Mouse (Mus musculus): Measurements from ENCODE around the gene Nostrin. TPM values are rescaled to one million over a fixed set of nuclear protein-coding genes. Genes with fewer than 3 reads are reported as not detected.

Gene Nostrin
- polyA plus RNA-seq, 1 experiment from 2014 or later = 0.83 TPM

DNA sequence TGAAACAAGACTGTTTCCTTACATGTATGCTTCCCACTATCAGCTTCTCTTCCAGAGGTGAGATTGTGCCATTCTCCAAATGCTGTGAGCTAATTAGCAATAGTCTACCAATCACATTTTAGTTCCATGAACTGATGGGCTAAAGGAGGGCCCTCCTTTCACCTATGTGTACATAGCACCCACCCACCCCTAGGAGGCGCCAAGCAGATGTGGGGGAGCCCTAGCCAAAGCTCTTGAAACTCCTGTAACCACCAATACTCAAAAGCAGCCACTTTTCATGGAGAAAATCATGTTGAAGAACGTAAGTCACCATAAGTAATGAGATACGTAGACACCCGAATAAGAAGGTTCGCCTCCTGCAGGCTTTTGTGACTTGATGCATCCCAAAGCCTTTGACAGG is 23.0 kb upstream of the Nostrin start:
- H3K27me3 ChIP-seq = no peaks in the 10 kb centered on the region
- H3K9ac ChIP-seq (replicated peaks) = no peak overlapping the region
- H3K4me3 ChIP-seq = no peak overlapping the region
- ATAC-seq (ENCODE audit: low FRiP score, low read depth) = no peak
- H3K4me2 ChIP-seq (replicated peaks) = no peak overlapping the region
- H3K9me3 ChIP-seq = no peaks in the 10 kb centered on the region
- no peaks in the 10 kb centered on the region for H3K4me1 ChIP-seq
- H3K36me3 ChIP-seq = peaks cover 7% of the 10 kb centered on the region; the same call in 1 of the 2 replicates
- no peak overlapping the region for H3K27ac ChIP-seq (replicated peaks)
- 92% methylated on average over 5 of the region's 5 CpGs for WGBS

DNA sequence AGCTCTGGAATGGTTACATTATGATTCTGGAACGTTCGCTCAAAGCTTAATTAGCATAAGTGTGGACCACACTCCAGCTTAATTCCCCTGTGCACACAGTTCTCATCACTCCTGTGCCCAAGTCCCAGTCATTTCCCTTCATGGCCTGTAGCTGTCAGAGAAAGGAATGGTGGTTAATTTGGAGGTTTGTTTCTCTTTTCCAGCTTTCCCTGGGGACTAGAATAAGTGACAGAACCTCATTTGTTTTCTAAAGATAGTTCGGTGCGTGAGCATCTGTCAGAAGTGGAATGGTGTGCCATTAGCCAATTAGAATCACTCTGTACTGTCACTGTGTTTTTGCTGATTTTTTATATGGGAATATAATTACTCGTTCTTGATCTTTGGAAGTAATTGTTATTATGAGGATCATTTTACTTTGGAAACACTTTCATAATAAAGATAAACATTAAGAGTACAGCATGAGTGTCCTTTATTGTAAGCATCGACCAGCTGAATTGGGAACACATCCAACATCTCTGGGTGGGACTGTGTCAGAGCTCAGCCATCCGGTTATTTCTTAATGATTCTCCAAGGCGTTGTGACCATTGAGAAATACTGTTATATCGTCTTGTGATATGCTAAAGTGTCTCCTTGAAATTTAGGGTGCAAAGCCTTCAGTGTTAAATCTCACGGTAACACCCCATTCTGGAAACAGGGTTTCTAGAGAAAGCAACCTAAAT is 21.6 kb upstream of the Nostrin start:
- no peak for ATAC-seq (ENCODE audit: low FRiP score, low read depth)
- 83% methylated on average over 10 of the region's 10 CpGs for WGBS
- peaks cover 7% of the 10 kb centered on the region; the same call in 1 of the 2 replicates for H3K36me3 ChIP-seq
- no peak overlapping the region for H3K4me3 ChIP-seq
- no peaks in the 10 kb centered on the region for H3K4me1 ChIP-seq
- no peaks in the 10 kb centered on the region for H3K9me3 ChIP-seq
- H3K27me3 ChIP-seq = no peaks in the 10 kb centered on the region
- H3K9ac ChIP-seq (replicated peaks) = no peak overlapping the region
- no peak overlapping the region for H3K27ac ChIP-seq (replicated peaks)
- H3K4me2 ChIP-seq (replicated peaks) = no peak overlapping the region

DNA sequence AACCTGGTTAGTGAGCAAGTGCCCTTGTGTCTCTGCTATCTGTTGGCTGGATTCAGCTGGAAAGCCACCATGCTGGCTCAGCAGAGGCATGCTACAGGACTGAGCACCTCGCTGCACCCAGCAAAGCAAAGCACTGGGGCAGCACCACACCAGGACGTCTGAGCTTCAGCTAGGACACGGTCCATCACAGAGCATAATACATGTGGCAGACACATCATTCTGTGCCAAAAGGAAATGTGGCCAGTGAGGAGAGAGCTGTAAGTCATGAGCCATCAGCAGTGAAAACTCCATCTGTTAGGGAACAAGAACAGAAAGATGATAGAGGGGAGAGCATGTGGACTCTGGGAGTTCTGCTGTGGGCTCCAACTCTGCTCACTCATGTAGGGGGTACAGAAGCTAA is 19.7 kb upstream of the Nostrin start:
- H3K36me3 ChIP-seq = peaks cover 7% of the 10 kb centered on the region; the same call in 1 of the 2 replicates
- no peaks in the 10 kb centered on the region for H3K4me1 ChIP-seq
- 91% methylated on average over 3 of the region's 3 CpGs for WGBS
- no peak overlapping the region for H3K4me2 ChIP-seq (replicated peaks)
- H3K4me3 ChIP-seq = no peak overlapping the region
- no peaks in the 10 kb centered on the region for H3K27me3 ChIP-seq
- no peak overlapping the region for H3K9ac ChIP-seq (replicated peaks)
- ATAC-seq (ENCODE audit: low FRiP score, low read depth) = no peak
- no peaks in the 10 kb centered on the region for H3K9me3 ChIP-seq
- H3K27ac ChIP-seq (replicated peaks) = no peak overlapping the region

DNA sequence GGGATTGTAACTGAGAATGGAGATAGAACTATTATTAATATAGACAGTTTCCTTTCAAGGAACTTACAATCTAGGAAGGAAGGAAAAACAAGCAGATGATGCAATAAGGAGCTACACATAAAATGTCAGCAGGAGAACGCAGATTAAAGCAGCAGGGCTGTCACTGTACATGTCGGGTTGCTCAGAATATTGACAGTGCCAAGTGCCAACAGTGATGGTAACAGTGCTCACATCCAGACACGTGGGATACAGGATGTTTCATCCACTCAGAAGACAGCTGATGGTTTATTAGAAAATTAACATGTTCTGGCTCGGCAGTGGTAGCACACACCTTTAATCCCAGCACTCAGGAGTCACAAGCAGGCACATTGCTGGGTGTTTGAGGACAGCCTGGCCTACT is 18.8 kb upstream of the Nostrin start:
- WGBS = 84% methylated on average over 4 of the region's 4 CpGs
- Histone ChIP-seq H3K4me1 (no peaks in the 10 kb centered on the region), H3K9me3 (no peaks in the 10 kb centered on the region), H3K27ac (replicated peaks) (no peak overlapping the region), H3K27me3 (no peaks in the 10 kb centered on the region), H3K4me3 (no peak overlapping the region), H3K4me2 (replicated peaks) (no peak overlapping the region), H3K9ac (replicated peaks) (no peak overlapping the region), H3K36me3 (peaks cover 7% of the 10 kb centered on the region; the same call in 1 of the 2 replicates)
- no peak for ATAC-seq (ENCODE audit: low FRiP score, low read depth)

DNA sequence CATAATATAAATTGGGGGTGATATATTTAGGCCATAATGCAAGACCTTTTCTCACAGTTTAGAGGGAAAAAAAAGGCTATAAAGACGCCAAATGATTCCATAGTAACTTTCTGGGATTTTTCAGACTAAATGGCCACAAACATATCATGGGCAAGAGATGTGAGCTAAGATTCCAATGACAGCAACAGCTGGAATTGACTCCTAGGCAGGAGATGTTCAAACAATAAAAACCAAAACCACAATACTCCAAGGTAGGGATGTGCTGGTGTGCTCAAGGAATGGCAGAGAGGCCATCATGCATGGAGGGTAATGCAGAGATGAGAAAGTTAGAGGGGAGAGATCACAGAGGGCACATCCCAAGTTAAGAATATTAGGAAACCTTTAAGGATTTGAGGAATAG is 16.6 kb upstream of the Nostrin start:
- Histone ChIP-seq H3K27me3 (no peaks in the 10 kb centered on the region), H3K4me1 (no peaks in the 10 kb centered on the region), H3K27ac (replicated peaks) (no peak overlapping the region), H3K9ac (replicated peaks) (no peak overlapping the region), H3K36me3 (peaks cover 7% of the 10 kb centered on the region; the same call in 1 of the 2 replicates), H3K4me2 (replicated peaks) (no peak overlapping the region), H3K9me3 (no peaks in the 10 kb centered on the region), H3K4me3 (no peak overlapping the region)
- no peak for ATAC-seq (ENCODE audit: low FRiP score, low read depth)
- 95% methylated on average over 1 of the region's 1 CpGs for WGBS

DNA sequence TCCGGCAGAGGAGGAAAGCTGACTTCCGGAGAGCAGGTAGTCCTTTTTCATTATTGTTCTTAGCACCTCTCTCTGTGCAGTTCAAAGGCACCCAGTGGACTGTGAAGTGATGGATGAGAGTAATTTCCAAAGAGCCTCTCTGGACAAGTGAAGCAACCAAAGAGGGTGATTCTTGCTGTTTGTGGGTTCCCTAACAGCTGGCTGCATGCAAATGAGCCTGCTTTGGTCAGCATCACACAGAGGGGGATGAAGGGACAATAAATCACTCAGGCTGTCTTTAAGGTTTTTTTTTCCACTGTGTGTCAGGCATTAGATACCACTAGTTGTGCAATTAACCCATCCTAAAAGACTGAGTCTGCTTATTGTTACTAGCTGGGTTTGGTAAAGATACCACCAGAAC is 15.9 kb upstream of the Nostrin start:
- Histone ChIP-seq H3K4me1 (no peaks in the 10 kb centered on the region), H3K36me3 (peaks cover 7% of the 10 kb centered on the region; the same call in 1 of the 2 replicates), H3K9ac (replicated peaks) (no peak overlapping the region), H3K27ac (replicated peaks) (no peak overlapping the region), H3K27me3 (no peaks in the 10 kb centered on the region), H3K9me3 (no peaks in the 10 kb centered on the region), H3K4me3 (no peak overlapping the region), H3K4me2 (replicated peaks) (no peak overlapping the region)
- WGBS = 76% methylated on average over 2 of the region's 2 CpGs
- no peak for ATAC-seq (ENCODE audit: low FRiP score, low read depth)

DNA sequence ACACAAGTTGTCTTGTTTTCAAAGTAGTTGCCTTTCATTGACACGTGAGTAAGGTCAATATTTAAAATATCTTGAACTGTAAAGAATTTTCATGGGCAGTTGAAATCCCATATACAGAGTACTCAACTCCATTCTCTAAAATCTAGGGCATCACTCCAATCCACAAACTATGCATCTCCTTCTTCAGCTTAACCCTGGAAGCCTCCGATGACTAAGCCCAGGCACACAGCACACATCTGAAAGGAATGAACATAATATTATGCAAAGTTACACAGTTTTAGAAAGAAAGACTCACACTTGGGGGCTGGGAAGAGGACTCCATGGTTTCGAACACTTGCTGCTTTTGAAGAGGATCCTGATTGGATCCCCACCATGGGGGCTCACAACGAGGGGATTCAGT is 13.9 kb upstream of the Nostrin start:
- WGBS = 80% methylated on average over 4 of the region's 4 CpGs
- Histone ChIP-seq H3K4me2 (replicated peaks) (no peak overlapping the region), H3K9me3 (no peaks in the 10 kb centered on the region), H3K27ac (replicated peaks) (no peak overlapping the region), H3K4me1 (peaks cover 5% of the 10 kb centered on the region), H3K36me3 (no peaks in the 10 kb centered on the region), H3K9ac (replicated peaks) (no peak overlapping the region), H3K4me3 (no peak overlapping the region), H3K27me3 (no peaks in the 10 kb centered on the region)
- no peak for ATAC-seq (ENCODE audit: low FRiP score, low read depth)

DNA sequence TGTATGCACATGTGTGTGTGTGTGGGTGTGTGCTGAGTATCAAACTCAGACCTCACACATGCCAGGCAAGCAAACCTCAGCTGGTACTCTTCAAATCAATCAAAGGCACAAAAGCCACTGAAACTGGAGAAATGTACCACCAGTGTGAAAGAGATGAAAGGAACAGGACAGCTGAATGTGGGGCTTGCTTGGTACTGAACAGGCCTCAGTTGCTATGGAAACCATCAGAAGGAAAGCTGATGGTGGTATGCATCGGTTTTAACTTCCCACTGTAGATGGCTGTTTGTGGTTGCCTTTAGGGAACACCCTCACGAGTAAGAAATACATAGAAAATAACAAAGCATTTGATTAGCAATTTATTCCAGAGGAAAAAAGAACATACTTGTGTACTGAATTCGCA is 10.2 kb upstream of the Nostrin start:
- no peaks in the 10 kb centered on the region for H3K27me3 ChIP-seq
- no peaks in the 10 kb centered on the region for H3K9me3 ChIP-seq
- H3K27ac ChIP-seq (replicated peaks) = no peak overlapping the region
- H3K9ac ChIP-seq (replicated peaks) = no peak overlapping the region
- H3K4me1 ChIP-seq = peaks cover 8% of the 10 kb centered on the region
- H3K4me3 ChIP-seq = no peak overlapping the region
- no peaks in the 10 kb centered on the region for H3K36me3 ChIP-seq
- 0 out of 2 replicates have a peak, but pooled peaks have one; percentile 47 for ATAC-seq (ENCODE audit: low FRiP score, low read depth)
- no peak overlapping the region for H3K4me2 ChIP-seq (replicated peaks)
- 44% methylated on average over 3 of the region's 3 CpGs for WGBS

DNA sequence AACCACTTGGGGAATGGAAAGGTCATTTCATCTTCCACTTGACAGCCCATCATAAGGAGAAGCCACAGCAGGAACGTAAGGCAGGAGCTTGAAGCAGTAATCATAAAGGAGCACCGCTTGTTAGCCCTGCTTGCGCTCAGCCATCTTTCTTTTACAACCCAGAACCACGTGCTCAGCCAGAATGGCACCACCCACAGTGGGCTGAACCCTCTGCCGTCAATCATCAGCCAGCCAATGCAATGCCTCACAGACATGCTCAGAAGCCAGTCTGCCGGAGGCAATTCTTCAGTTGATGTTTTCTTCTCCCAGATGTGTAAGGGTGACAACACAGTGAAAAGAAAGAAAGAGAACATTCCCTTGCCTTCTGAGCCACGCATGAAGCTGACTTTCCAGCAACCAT is 7.3 kb upstream of the Nostrin start:
- ATAC-seq (ENCODE audit: low FRiP score, low read depth) = no peak
- WGBS = 80% methylated on average over 7 of the region's 7 CpGs

DNA sequence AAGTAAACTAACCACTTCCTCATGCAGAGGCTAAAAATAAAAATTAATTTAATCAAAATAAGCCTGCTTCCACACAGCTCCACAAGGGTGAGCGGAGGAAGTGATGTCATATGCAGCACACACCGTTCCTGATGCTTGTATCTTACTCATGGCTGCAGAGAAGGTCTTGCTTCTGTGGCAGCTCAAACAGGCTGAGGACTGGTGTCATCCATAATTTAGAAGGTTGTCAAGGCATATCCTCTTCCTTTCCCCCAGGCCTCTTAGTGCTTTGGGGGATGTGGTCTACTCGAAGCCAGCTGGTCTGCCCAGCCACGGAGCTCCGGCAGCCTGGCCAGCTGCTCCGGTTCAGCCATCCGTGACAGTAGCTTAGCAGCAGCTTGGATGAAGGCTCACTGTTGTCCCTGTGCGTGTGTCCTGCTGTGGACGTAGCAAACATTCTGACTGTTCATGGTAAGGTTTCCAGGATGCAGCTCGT is 6.6 kb upstream of the Nostrin start:
- ATAC-seq (ENCODE audit: low FRiP score, low read depth) = peak; percentile 90
- 29% methylated on average over 10 of the region's 10 CpGs for WGBS
- Histone ChIP-seq H3K27me3 (no peaks in the 10 kb centered on the region), H3K9ac (replicated peaks) (no peak overlapping the region), H3K4me3 (no peak overlapping the region), H3K36me3 (no peaks in the 10 kb centered on the region), H3K4me2 (replicated peaks) (no peak overlapping the region; the same call in 1 of the 2 replicates), H3K27ac (replicated peaks) (0 out of 2 replicates have a peak overlapping the region, but pooled peaks have one; percentile 35), H3K9me3 (no peaks in the 10 kb centered on the region), H3K4me1 (peaks cover 8% of the 10 kb centered on the region)

More for the DNA sequence above, 7.3 kb upstream of the Nostrin start:
- H3K9me3 ChIP-seq = no peaks in the 10 kb centered on the region
- no peaks in the 10 kb centered on the region for H3K36me3 ChIP-seq
- no peak overlapping the region for H3K27ac ChIP-seq (replicated peaks)
- peaks cover 8% of the 10 kb centered on the region for H3K4me1 ChIP-seq
- H3K27me3 ChIP-seq = no peaks in the 10 kb centered on the region
- H3K4me3 ChIP-seq = no peak overlapping the region
- no peak overlapping the region for H3K4me2 ChIP-seq (replicated peaks)
- H3K9ac ChIP-seq (replicated peaks) = no peak overlapping the region

DNA sequence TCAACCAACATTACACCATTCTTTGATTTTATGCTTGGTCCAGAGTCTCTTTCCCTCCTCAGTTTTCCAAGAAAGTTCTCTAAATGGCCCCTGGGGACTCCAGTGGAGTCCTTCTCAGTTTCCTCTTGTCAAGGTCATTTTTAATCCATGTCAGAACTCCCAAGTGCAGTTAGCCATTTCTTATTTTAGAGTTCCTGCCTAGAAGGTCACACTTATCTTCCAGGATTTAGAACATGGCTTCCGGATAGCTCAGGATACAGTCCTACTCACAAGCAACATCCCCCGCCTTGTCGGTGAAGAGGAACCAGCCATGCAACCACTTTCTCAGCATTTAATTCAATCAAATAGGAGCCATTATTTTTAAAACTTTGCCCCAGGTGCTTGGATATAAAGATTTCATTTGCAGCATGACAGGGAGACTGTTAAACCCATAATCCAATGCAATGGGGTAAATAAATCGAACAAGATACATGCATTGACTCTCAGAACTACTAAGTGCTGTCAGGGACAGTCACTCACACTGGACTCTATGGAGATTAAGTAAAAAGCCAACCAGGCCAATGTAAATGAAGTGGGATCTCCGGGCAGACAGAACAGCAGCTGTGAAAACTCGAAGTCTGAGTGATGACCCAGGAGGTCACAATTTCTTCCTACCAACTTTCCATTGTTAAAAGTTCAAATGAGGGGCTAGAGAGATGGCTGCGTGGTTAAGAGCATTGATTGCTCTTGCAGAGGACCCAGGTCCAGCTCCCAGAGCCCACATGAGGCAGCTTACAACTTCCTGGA is 6.0 kb upstream of the Nostrin start:
- no peak overlapping the region; the same call in 1 of the 2 replicates for H3K4me2 ChIP-seq (replicated peaks)
- H3K4me3 ChIP-seq = no peak overlapping the region
- no peaks in the 10 kb centered on the region for H3K36me3 ChIP-seq
- 59% methylated on average over 7 of the region's 7 CpGs for WGBS
- H3K9me3 ChIP-seq = no peaks in the 10 kb centered on the region
- H3K9ac ChIP-seq (replicated peaks) = no peak overlapping the region
- H3K4me1 ChIP-seq = peaks cover 8% of the 10 kb centered on the region
- no peak overlapping the region for H3K27ac ChIP-seq (replicated peaks)
- no peaks in the 10 kb centered on the region for H3K27me3 ChIP-seq
- ATAC-seq (ENCODE audit: low FRiP score, low read depth) = no peak

DNA sequence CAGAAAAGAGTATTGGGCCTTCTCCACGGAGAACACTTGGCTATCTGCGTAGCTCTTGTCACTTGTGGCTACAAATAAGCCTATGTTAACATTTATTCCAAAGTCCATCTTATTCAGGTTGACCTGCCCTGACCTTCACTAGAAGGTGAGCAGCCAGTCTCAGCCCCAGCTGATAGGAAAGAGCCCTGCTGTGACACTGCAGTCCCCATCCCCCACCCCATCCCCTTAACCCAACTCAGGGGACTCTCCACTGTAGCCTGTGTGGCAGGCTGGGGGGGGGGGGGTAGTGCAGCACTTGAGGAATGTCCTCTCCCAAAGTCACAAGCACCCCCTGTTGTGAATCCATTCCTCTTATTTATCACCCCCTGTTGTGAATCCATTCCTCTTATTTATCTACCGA is 3.6 kb upstream of the Nostrin start:
- no peak overlapping the region for H3K27ac ChIP-seq (replicated peaks)
- H3K36me3 ChIP-seq = no peaks in the 10 kb centered on the region
- no peak overlapping the region for H3K9ac ChIP-seq (replicated peaks)
- H3K4me1 ChIP-seq = peaks cover 6% of the 10 kb centered on the region; the same call in 1 of the 2 replicates
- no peaks in the 10 kb centered on the region for H3K9me3 ChIP-seq
- no peak overlapping the region for H3K4me3 ChIP-seq
- no peaks in the 10 kb centered on the region for H3K27me3 ChIP-seq
- ATAC-seq (ENCODE audit: low FRiP score, low read depth) = no peak
- WGBS = 63% methylated on average over 3 of the region's 3 CpGs
- no peak overlapping the region for H3K4me2 ChIP-seq (replicated peaks)
